Mouse (Mus musculus) heart, adult 11 months (tissue): ENCODE measurements around the gene Gpr87.

Experiments used
- DNase-seq: peaks from one replicate; pipeline ENCODE4 v3.0.0; 2022

Gpr87 gene

DNA sequence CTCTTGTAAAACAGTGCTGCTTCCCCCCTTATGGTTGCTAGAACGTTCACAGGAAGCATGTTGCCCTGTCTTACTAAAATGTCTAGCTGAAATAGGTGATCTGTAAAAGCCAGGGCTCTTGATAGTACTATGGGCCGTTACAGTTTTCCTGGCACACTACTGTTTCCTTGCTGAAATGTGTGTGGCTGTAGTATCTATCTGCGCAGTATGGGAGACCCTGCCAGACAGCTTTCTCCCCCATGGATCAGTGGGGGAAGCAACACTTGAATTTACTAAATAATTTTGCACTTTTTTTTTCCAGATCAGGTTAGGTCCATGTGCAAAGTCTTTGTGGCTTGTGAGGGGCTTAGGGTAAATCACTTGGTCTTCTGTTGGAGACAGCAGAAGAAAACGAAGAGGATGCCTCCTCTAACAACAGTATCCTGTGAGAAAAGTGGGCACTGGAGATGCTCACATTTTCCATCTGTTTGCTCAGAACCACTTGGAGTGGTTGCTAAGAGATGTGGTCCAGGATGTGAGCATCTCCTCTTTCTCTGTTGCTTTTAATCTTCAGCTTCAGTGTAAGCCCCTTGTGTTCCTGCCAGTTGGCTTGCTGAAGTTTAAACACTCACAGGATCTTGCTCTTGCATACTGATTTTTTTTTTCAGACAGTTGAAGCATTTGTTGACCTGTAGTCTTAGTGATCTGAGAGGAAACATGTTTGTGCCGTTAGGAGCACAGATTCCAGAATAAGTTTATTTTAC, 58.8 kb downstream of the Gpr87 start:
- DNase-seq, result peak; percentile 68

GRCm38 (mm10) chr3:59133189-59133588, 61.7 kb downstream of the Gpr87 start:
- peak; percentile 46 for DNase-seq

GRCm38 (mm10) chr3:59131966-59132365, 62.9 kb downstream of the Gpr87 start:
- DNase-seq, result no peak

DNA sequence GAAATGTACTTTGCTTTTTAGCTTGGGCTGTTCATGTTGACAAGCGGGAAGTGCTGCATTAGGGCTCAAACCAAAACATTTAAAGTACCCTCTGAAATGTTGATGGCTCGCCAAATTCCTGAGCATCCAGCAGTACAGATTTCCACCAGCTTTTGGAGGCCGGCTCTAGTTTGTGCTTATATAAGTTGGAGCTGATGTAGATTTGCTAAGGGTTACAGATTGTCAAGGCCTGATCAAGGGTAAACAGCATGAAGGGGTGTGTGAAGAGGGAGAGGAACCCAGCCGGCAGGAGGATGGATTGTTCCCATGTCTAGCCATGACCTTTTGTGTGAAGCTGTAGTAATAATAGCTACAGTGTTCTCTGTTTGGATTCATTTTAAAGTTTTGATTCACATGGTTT, 63.8 kb downstream of the Gpr87 start:
- DNase-seq, result peak; percentile 87

GRCm38 (mm10) chr3:59130431-59130830, 64.5 kb downstream of the Gpr87 start:
- DNase-seq, result peak; percentile 93

GRCm38 (mm10) chr3:59129547-59129946, 65.4 kb downstream of the Gpr87 start:
- DNase-seq, result peak; percentile 56
